Mouse (Mus musculus) midbrain, postnatal 0 days (tissue): Measurements from ENCODE around the gene Ube3b. TPM values are rescaled to one million over a fixed set of nuclear protein-coding genes. Genes with fewer than 3 reads are reported as not detected.
A peak's percentile ranks its signal among the peaks of the same experiment; 100 is the strongest.

Experiments used
- ATAC-seq: fragments of 200-750 bp; cut with Nextera tagmentation; 2 replicates; pipeline ENCODE4 v1.8.0; 2017; ENCODE audit warnings: moderate number of reproducible peaks, mild to moderate bottlenecking, moderate TSS enrichment, moderate library complexity; ENCODE audit not compliant: low FRiP score
- DNase-seq: peaks from one replicate; pipeline ENCODE4 v3.0.0-alpha.2; 2015; ENCODE audit warnings: low spot score
- H3K27ac ChIP-seq: fragments of 300-500 bp; sonication (generic); 2 replicates; pipeline ENCODE4 v1.5.1; 2014; ENCODE audit warnings: low read depth, mild to moderate bottlenecking, low read length, mixed read lengths
- H3K27me3 ChIP-seq: fragments of 300-500 bp; sonication (generic); 2 replicates; pipeline ENCODE4 v1.6.1; 2014; ENCODE audit warnings: low read length, control low read depth, mixed read lengths; ENCODE audit not compliant: insufficient read depth
- H3K36me3 ChIP-seq: fragments of 300-500 bp; sonication (generic); 2 replicates; pipeline ENCODE4 v1.6.1; 2014; ENCODE audit warnings: low read length, control low read depth, mixed read lengths; ENCODE audit not compliant: insufficient read depth
- H3K4me1 ChIP-seq: fragments of 300-500 bp; sonication (generic); 2 replicates; pipeline ENCODE4 v1.6.1; 2014; ENCODE audit warnings: mild to moderate bottlenecking, control low read depth, antibody characterized with exemption, low read length, mixed read lengths; ENCODE audit not compliant: insufficient read depth
- H3K4me2 ChIP-seq: fragments of 300-500 bp; sonication (generic); 2 replicates; pipeline ENCODE4 v1.6.1; 2014; ENCODE audit warnings: low read depth, mild to moderate bottlenecking, low read length, mixed read lengths; ENCODE audit not compliant: poor library complexity, severe bottlenecking
- H3K4me3 ChIP-seq: fragments of 300-500 bp; sonication (generic); 2 replicates; pipeline ENCODE4 v1.5.1; 2014; ENCODE audit warnings: low read depth, mild to moderate bottlenecking, low read length, moderate library complexity
- H3K9ac ChIP-seq: fragments of 300-500 bp; sonication (generic); replicated peaks from 2 replicates; pipeline ENCODE4 v1.6.1; 2014; ENCODE audit warnings: mild to moderate bottlenecking, low read length, moderate library complexity, mixed read lengths; ENCODE audit not compliant: poor library complexity, severe bottlenecking
- H3K9me3 ChIP-seq: fragments of 300-500 bp; sonication (generic); 2 replicates; pipeline ENCODE4 v1.6.1; 2016; ENCODE audit warnings: low read length, control low read depth
- CTCF ChIP-seq: IDR thresholded peaks from 2 replicates; pipeline ENCODE4 v1.5.1; 2016; ENCODE audit warnings: antibody characterized with exemption, mild to moderate bottlenecking
- WGBS: fragments of 180-500 bp; shearing (Covaris S2); extraction: QIAGEN DNeasy Blood & Tissue Kit; methylation state at CpG from one replicate; pipeline ENCODE4 v1.1.7; 2014; 5-methylcytosine and 5-hydroxymethylcytosine counted together
- polyA plus RNA-seq: library from polyadenylated mRNA; unstranded; fragments of >200 nt; fragmentation: Nextera tagmentation; extraction: Ambion mirVana; gene quantifications from 2 replicates; pipeline ENCODE4 v1.2.1, GENCODE M21; 2015
- total RNA-seq: library from RNA; depleted of rRNA; stranded (reverse); fragments of >200 nt; gene quantifications from 2 replicates; pipeline ENCODE4 v1.2.3, GENCODE M21; 2014

Gene Ube3b
- total and polyA plus RNA-seq, 2 experiments from 2014 or later, result 26.9 to 58.3 TPM

GRCm38 (mm10) chr5:114356250-114356935 lies 24.0 kb upstream of the Ube3b start:
- 25% methylated on average over 7 of the region's 7 CpGs for WGBS
- no peak overlapping the region for H3K9ac ChIP-seq
- no peaks in the 10 kb centered on the region for H3K9me3 ChIP-seq
- H3K4me1 ChIP-seq, result no peaks in the 10 kb centered on the region
- no peak overlapping the region for H3K4me2 ChIP-seq
- no peak overlapping the region for H3K27ac ChIP-seq
- H3K4me3 ChIP-seq, result no peak overlapping the region
- peak; percentile 54; the same call in 1 of the 2 replicates for ATAC-seq
- peak; percentile 77 for TF ChIP-seq CTCF
- no peaks in the 10 kb centered on the region for H3K27me3 ChIP-seq
- DNase-seq, result peak; percentile 79
- peaks cover 9% of the 10 kb centered on the region for H3K36me3 ChIP-seq

- H3K36me3 ChIP-seq, result peaks cover 16% of the 10 kb centered on the region
- no peak for ATAC-seq
- H3K4me2 ChIP-seq, result no peak overlapping the region
- peak; percentile 42 for DNase-seq
- H3K9ac ChIP-seq, result no peak overlapping the region
- H3K4me3 ChIP-seq, result no peak overlapping the region
- no peak overlapping the region for H3K27ac ChIP-seq
- no peaks in the 10 kb centered on the region for H3K27me3 ChIP-seq
- 50% methylated on average over 23 of the region's 23 CpGs for WGBS
- H3K4me1 ChIP-seq, result no peaks in the 10 kb centered on the region
- H3K9me3 ChIP-seq, result no peaks in the 10 kb centered on the region
- no peak for TF ChIP-seq CTCF
These were observed 23.3 kb upstream of the Ube3b start for GRCm38 (mm10) chr5:114356936-114357751.

- no peak overlapping the region for H3K9ac ChIP-seq
- no peaks in the 10 kb centered on the region for H3K27me3 ChIP-seq
- no peaks in the 10 kb centered on the region for H3K9me3 ChIP-seq
- 49% methylated on average over 10 of the region's 10 CpGs for WGBS
- 0 out of 2 replicates have a peak overlapping the region, but pooled peaks have one; percentile 12 for H3K27ac ChIP-seq
- peak; percentile 79 for DNase-seq
- TF ChIP-seq CTCF, result no peak
- ATAC-seq, result no peak
- no peaks in the 10 kb centered on the region for H3K4me1 ChIP-seq
- H3K4me2 ChIP-seq, result no peak overlapping the region
- no peak overlapping the region for H3K4me3 ChIP-seq
- peaks cover 33% of the 10 kb centered on the region for H3K36me3 ChIP-seq
These were observed 21.6 kb upstream of the Ube3b start for GRCm38 (mm10) chr5:114358833-114359232.

- DNase-seq, result no peak
- Histone ChIP-seq H3K27ac (0 out of 2 replicates have a peak overlapping the region, but pooled peaks have one; percentile 9), H3K4me1 (no peaks in the 10 kb centered on the region), H3K27me3 (no peaks in the 10 kb centered on the region), H3K4me2 (no peak overlapping the region), H3K9me3 (no peaks in the 10 kb centered on the region), H3K4me3 (no peak overlapping the region), H3K36me3 (peaks cover 37% of the 10 kb centered on the region), H3K9ac (0 out of 2 replicates have a peak overlapping the region, but pooled peaks have one; percentile 4)
- WGBS, result 59% methylated on average over 8 of the region's 8 CpGs
- TF ChIP-seq CTCF, result no peak
- no peak for ATAC-seq
These were observed 20.8 kb upstream of the Ube3b start for GRCm38 (mm10) chr5:114359586-114359985.

- Histone ChIP-seq H3K9ac (no peak overlapping the region), H3K36me3 (peaks cover 51% of the 10 kb centered on the region), H3K4me3 (no peak overlapping the region), H3K4me2 (no peak overlapping the region), H3K9me3 (no peaks in the 10 kb centered on the region), H3K27me3 (no peaks in the 10 kb centered on the region), H3K27ac (no peak overlapping the region), H3K4me1 (no peaks in the 10 kb centered on the region)
- TF ChIP-seq CTCF, result no peak
- no peak for ATAC-seq
- no peak for DNase-seq
- WGBS, result 79% methylated on average over 15 of the region's 15 CpGs
These were observed 19.4 kb upstream of the Ube3b start for GRCm38 (mm10) chr5:114360968-114361367.
